Mouse (Mus musculus) bone marrow macrophage, adult 2 months (primary cell): ENCODE results near the gene Tcaim.

Source experiments
- CTCF ChIP-seq: IDR thresholded peaks from 2 replicates; pipeline ENCODE4 v1.5.1; 2012; ENCODE audit warnings: low read depth, mild to moderate bottlenecking, low read length, moderate library complexity
- POLR2A ChIP-seq: IDR thresholded peaks from 2 replicates; pipeline ENCODE4 v1.6.1; 2012; ENCODE audit warnings: mild to moderate bottlenecking, low read depth, low read length, borderline replicate concordance

GRCm38 (mm10) chr9:122814775-122815174, 9.4 kb downstream of the Tcaim start:
- TF ChIP-seq CTCF (no peak), POLR2A (no peak)
